Mouse (Mus musculus): ENCODE results near the gene Cd300lg.

Gene Cd300lg

DNA sequence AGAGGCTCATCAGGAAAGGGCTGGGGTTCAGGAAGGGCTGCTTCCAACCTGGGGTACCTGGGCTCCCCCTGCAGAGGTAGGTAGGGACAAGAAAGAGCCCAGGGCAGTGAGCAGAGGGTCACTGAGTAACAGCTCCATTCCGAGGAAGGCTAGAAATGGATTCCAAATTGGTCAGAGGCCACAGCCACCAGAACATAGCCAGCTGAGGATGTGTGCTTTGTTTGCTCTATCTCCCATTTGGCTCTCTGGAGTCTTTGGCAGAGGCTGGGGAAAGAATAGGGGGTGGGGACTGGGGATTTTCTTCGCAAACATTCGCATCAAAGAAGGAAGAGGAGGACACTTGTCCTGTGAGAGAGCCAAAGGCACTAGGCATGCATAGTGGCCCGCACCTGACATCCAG is 10.6 kb downstream of the Cd300lg start:
- peak; percentile 88 for DNase-seq (ENCODE audit: low spot score)

DNA sequence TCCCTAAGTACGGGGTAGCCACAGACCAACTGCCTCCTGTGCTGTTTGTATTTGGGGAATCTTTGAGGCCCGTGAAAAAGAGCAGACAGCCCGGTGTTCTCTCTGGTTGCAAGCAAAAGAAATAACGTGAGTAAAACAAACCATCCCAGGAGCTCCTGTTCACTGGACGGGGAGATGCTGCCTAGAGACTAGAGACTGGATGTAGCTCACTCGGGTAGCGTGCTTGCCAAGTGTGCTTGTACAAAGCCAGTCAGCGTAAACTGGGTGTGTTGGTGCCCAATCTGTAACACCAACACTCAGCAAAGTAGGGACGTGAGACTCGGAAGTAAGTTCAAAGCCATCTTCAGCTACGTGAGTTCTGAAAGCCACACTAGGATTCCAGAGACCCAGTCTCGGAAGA is 11.4 kb downstream of the Cd300lg start:
- DNase-seq (ENCODE audit: low spot score), result peak; percentile 19

DNA sequence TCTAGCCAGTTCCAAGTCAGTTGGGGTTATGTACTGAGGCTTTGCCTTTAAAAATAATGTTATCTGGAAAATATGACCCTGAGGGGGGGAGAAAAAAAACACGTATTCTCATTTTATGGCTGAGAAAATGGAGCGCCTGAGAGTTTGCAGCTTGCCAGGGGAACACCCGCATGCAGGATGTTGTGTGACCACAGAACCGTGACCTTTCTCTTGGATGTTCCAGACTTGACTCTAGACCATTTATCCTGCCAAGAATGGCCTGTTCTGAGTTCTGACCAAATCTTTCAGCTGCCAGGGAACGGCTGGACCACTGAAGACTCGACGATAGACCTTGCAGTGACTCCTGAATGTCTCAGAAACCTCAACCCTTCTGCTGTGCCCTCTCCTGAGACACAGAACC is 11.9 kb downstream of the Cd300lg start:
- peak; percentile 73 for DNase-seq (ENCODE audit: low spot score)

DNA sequence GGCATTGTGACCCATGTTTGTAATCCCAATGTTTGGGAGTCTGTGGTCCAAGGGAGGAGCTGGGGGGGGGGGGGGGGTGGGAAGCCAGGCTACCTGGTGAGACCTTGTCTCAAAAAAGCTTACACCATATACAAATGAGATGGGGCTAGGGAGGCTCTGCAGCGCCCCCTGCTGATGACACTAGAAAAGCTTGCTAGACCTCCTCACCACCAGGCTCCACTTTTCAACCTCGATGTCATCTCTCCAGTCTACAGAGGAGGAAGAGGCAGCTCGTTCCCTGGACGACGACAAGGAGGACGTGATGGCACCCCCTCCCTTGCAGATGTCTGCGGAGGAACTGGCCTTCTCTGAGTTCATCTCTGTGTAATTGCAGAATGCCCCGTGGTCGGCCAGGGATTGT is 12.5 kb downstream of the Cd300lg start:
- peak; percentile 41 for DNase-seq (ENCODE audit: low spot score)

DNA sequence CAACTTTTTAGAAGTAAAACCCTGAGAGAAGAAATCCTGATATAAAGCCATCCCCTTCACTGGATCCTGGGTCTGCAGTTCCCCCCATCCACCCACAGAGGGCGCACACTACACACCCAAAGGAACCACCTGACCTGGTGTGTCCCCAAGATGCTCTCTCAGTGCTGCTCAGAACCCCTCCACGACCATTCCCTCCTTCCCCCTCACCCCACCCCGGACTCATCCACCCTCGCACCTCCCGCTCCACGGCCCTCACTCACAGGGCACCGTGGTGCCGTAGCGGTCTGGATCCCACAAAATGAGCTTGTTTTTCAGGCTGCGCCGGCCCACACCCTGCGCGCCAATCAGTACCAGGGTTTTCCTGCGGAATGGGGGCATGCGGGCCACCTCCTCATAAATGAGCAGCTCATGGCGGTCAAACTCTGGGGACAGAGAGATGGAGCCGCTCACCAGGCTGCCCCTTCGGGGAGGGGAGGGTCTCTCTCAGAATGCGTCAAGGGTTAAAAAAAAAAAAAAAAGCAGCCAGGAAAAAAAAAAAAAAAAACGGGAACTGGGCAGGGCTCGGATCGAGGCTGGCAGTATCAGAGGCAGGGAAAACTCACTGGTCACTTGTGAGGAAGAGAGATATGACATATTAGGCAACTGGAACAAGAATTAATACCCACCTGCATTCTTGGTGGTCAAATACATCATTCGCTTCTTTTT is 20.1 kb downstream of the Cd300lg start:
- peak; percentile 73 for DNase-seq (ENCODE audit: low spot score)

DNA sequence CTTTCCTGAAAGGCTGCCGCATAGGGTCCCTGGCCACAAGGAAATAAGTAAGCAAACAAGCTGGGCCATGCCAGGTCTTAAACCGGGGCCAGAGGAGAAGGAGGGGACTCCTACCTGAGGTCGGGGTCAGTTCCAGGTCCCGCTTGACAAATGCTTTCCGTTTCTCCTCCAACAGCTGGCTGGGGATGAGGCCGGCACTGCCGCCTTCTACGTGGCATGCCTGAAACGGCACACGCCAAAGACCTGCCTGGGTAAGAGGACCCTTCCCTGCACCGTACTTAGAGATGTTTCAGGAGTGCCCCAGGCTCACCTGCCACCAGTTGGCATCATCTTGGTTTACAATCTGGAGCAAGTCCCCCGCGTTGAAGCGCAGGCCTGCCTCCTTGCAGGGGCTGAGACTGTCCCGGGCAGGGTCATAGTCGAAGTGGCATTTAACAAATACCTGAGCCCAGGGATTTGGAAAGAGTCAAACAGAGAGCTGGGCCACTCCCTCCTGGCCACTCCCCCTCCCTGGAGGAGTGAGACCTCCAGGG is 20.7 kb downstream of the Cd300lg start:
- DNase-seq (ENCODE audit: low spot score), result no peak

DNA sequence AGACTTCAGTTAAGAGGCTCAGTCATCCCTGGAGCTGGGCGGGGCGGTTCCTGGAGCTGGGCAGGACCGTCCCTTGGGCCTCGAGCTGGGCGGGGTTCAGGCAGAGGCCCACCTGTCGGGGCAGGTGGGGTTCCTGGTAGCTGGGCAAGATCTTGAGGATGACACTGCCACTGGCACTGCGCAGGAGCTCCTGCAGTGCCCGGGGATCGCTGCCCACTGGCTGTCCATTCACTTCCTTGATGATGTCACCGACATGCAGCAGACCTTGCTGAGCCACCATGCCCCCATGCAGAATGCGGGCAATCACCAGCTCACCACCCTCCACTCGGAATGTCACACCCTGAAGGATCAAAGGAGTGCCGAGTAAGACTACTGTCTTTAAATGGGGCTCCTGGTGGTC is 21.8 kb downstream of the Cd300lg start:
- DNase-seq (ENCODE audit: low spot score), result no peak

DNA sequence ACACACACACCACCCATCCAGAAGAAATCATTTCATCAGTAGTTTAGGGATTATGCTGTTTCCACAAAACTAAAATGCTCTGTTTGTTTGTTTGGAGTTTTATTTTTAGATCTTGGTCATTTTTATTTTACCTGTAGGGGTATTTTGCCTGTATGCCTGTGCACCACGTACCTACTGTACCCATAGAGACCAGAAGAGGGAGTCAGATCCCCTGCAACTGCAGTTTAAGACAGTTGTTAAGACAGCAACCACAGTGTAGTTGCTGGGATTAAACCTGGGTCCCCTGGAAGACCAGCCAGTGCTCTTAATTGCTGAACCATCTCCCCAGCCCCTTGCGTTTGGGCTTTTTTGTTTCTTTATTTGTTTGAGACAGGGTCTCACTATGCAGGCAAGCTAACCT is 27.7 kb downstream of the Cd300lg start:
- DNase-seq (ENCODE audit: low spot score), result no peak

DNA sequence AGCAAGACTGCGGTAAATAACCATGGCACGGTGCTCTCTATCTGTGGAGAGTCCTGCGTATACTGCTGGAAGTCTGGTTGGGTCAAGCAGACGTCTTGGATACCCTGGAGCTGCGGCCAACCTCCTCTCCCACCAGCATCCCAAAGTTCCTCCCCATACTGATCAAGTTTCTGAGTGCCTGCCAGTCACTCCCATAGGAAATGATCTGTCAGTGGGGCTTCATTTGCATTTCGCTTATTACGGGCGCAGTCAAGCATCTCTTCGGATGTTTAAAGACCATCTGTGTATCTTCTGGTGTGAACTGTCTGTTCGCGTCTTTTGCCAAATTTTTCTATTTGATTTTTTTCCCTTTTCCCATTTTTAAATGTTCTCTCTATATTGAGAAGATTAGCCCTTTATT is 28.3 kb downstream of the Cd300lg start:
- DNase-seq (ENCODE audit: low spot score), result no peak

DNA sequence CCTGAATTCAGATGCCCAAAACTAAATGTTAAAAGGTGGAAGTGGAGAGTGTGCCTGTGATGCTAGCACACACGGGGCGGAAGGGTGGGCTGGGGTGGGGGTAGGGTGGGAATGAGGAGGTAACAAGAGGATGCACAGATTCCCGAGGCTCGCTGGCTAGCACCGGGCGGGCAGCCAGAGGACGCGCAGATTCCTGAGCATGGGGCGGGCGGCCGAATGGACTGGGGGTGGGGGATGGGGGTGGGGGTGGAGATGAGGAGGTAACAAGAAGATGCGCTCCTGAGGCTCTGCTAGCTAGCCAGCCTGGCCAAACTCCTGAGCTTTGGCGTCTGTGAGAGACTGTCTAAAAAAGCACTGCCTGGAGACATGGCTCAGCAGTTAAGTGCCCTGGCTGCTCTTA is 29.1 kb downstream of the Cd300lg start:
- DNase-seq (ENCODE audit: low spot score), result no peak

DNA sequence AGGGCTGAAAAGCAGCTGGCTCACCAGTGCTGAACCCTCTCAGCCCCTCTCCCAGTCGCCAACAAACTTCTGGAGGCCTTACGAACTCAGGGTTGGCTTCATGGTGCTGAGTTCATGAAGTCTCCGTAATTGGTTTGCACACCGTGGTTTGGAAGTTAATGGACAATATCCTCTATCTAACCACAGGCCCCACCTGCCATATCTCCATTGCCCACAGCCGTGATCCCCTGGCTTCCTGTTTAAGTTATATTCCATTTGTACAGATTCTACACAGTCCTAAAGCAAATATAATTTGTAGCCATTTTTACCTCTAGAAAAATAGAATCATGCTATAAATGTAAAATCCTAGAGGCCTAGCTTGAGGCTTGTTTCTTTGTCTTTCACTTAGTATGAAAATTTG is 31.4 kb downstream of the Cd300lg start:
- DNase-seq (ENCODE audit: low spot score), result no peak

DNA sequence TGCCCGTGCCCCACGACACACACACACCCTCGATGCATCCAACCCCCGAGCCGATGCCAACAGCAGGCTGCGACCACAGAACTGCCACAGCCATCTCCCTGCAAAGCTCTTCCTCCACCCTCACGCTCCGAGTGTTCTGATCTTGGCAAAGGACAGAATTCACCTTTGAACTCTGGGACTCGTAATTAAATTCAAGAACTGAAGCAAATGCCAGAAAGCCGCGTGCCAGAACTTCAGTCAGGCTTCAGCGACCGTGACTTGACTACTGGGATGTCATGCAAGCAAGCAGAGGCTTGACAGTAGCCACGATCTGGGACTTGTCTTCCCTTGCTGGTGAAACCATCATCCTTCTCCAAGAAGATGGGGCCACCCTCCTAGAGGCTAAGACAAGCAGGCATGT is 32.4 kb downstream of the Cd300lg start:
- no peak for DNase-seq (ENCODE audit: low spot score)

DNA sequence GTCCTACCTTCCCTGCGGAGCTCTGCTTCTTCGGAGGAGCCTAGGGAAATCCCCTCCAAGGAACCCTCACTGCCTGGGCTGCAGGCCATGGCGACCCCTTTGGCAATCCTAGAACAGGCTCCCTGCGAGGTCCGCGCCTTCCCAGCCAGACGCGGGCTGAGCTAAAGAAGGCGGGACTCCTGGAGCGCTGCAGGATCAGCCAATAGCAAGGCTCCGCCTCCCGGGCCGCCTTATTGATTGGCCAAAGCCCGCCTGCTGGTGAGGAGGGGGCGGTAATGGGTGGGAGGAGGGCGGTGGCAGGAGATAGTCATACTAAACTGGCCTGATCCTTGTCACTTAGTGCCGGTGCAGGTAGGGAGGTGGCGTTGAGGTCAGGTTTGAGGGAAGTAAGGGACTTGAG is 41.0 kb downstream of the Cd300lg start:
- DNase-seq (ENCODE audit: low spot score), result no peak

DNA sequence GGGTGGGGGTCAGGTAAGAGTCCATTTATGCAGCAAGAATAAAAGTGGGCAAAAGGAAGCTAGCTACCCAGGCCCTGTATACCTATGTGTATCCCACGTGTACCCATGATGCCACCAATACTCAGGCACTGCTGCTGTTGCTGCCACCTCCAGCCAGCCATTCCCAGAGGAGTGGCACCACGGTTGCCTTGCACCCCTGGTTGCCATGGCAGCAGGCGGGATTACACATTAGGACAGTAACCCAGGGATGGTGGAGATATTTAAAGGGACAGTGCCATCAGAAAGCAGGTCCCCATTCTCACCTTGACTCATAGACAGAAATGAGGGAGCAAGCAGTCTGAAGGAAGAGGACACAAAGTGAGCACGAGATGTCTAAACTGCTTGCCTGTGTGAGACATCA is 41.9 kb downstream of the Cd300lg start:
- no peak for DNase-seq (ENCODE audit: low spot score)

DNA sequence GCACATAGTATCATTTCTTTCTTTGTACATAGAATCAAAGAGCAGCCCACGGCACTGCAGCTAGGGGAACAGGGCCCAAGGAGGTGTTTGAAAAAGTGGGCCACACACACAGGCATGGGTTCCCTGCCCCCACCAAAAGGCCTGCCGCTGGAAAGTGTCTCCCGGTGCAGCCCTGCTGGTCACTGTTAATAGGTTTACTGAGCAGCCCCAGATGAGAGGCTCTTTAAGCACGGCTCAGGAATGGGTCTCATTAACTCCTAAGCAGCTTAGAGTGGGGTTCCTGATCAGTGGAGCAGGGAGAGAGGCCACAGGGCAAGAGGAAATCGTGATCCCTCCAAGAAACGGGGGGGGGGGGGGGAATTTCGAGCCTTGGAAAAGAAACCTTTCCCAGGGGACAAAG is 42.9 kb downstream of the Cd300lg start:
- DNase-seq (ENCODE audit: low spot score), result no peak

DNA sequence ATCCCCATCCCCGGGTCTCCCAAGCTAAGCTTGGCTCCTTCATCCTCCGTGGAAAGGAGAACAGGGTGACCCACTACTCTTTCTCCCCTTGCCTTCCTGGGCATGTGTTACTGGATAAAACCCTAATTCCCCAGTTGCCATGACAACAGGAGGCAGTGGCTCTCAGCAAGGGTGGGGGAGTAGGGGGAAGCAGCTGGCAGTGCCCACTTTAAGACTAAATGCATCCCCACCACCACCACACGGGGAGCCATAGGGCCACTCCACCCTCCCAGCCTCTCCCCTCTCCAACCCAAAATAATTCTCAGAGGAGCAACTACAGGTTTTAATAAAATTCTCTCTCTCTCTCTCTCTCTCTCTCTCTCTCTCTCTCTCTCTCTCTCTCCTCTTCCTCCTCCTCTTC is 45.0 kb downstream of the Cd300lg start:
- no peak for DNase-seq (ENCODE audit: low spot score)

DNA sequence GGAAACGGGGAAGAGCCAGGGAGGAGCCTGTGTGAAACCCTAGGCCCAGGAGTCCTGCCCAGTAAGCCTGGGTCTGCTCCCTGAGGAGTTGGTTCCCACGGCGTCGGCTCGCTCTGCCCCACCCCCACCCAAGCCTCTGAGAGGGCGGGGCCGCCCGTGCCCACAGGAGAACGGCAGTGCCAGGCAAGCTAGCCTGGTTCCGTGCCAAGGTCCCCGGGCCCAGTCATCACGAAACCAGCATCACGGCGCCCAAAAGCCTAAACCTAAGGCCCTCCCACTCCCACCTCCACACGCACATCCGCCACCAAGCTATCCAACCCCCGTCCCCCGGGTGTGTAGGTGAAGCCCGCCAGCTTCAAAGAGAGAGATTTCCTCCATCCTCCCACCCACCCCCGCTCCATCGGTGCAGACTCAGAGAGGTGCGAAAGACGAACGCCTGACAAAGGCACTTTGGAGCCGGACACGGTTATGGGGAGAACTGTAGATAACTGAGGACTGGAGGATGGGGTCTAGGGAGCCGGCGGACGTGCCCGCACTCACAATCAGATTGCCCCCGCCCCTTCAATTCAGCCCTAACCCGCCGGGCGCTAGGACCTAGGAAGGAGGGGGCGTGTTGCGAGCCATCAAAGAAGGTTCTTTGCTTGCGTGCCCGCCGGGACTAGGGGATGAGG is 45.9 kb downstream of the Cd300lg start:
- peak; percentile 17 for DNase-seq (ENCODE audit: low spot score)

DNA sequence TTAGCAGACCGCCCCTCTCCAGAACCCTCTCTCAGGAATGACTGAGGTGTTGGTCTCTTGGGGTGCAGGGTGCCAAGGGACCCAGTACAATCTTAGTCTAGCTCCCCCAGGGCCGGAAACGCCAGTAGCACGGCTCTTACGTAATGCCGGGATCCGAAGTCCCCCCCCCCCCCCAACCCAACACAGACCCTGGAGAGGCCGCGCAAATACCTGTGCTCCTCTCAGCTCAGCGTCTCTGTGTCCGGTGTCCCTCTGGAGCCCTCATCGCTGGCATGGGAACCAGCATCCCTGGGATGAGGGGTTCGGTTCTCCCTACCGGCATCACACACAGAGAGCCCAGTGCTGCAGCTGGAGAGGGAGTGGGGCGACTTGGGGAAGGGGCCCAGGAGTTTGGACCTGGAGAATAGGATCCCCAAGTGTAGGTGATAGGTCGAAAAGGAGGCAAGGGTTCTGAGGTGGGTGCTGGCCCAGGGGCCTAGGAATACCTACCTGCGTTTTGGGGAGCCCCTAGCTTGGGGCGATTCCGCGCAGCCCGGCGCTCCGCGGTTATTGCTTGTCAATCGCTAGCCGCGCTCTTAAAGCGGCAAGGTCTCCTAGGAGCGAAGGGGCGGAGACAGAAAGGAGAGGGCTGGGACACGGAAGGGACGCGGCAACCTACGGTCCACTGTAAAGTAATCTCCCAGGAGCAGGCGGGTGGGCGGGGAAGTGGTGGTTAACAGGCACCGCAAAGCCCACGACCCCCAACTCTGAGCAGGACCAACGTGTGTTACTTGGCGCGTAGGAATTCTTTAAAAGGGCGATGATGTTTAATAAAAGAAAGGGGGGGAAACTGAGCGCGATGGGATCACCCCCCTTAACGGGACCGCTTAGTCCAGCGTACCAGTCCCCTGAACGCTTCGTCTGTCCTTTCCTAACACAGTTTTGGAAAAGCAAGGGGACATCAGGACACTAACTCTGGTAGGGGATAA is 46.9 kb downstream of the Cd300lg start, which contains the start of gene Mpp2:
Mpp2 (minus strand) TSS at position 585 of the 968 bp plus-strand sequence.
- no peak for DNase-seq (ENCODE audit: low spot score)

DNA sequence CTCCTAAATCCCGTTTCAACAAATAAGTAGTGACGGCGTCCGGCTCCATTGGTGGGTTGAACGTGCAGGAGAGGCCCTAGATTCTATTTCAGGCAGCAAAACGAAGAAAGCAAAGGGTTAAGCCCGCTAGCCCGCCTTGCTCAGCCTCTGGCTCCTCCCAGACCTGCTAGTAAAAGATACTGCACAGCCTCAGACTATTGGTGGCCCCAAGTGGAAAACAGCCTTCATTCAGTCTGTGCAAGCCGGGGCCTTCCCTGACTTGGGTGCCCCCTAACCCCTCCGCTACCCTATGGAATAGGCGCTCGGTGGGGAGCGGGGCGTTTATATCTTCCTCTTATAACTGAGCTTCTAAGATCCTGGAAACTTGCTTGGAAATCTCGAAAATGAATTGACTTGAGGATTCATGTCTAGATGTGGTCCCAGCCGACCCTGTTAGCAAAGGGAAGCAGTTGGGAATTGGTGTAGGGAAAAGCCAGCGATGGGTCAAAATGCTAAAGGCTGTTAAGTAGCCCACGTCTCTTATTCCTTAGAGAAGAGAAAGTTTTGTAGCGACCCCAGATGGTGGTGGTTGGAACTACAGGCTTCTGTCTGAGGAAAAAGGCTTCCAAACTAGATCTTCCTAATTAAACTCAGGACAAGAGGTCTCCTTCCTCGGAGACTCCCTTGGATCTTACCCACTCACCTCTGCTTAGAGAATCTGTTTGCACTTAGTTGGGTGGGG is 47.9 kb downstream of the Cd300lg start:
- DNase-seq (ENCODE audit: low spot score), result peak; percentile 16

DNA sequence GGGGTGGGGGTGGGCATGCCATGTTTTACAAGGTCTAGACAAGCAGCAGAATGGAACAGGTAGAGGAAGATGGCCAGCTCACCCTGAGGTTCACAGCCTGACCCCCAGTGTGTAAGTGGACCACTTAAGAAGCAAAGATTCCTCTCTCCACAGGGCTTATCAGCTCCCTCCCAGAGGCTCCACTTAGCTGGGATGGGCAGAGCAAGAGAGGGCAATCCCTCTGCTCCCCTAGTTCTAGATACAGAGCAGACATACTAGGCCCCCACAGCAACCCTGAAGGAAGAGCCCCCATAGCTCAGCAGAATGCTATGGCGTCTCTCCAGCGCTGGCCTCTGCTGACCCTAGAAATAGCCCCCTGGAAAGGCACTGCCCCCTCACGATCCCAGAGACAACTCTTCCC is 54.4 kb downstream of the Cd300lg start:
- DNase-seq (ENCODE audit: low spot score), result no peak

DNA sequence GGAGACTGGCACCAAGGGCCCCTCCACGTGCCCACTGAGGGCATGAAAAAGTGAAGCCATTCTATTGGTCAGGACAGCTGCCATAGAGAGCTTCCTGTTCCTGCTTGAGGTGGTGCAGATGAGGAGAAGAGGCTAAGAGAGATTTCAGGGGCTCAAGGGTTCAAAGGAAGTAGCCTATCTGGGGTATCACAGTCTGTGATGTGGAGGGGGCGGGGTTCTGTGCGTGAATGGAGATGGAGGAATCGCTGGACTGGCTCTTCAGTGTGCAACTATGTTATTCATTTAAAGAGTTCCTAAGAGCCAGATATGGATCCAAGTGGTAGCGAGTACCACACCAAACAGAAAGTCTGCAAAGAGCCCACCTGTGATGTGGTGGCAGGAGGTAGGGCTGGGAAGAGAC is 55.1 kb downstream of the Cd300lg start:
- no peak for DNase-seq (ENCODE audit: low spot score)

DNA sequence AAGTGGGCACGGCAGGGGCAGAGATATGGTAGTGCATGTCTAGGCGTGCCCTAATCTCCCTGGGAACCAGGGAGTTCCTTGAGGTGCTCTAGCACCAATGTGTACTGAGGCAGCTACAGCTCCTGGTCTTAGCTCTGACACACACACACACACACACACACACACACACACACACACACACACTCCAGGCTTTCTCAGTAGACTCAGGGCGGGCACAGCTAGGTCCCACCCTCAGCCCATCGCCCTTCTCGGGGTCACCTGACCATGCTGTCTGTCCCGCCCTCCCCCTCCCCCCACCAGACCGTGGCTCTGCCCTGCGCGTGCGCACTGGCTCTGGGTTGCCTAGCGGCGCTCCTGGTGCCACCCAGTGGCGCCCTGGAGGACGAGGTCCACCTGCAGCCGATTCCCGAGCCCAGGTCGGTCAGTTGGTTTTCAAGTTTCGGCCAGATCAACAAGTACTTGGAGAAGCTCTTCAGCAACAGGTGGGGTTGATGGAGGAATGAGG is 55.6 kb downstream of the Cd300lg start:
- DNase-seq (ENCODE audit: low spot score), result no peak
